Mouse (Mus musculus) midbrain, embryonic 14.5 days (tissue): ENCODE measurements around the gene Akt1s1. TPM values are rescaled to one million over a fixed set of nuclear protein-coding genes. Genes with fewer than 3 reads are reported as not detected.

Source experiments
- ATAC-seq: fragments of 200-750 bp; cut with Nextera tagmentation; 2 replicates; pipeline ENCODE4 v1.8.0; 2017; ENCODE audit warnings: moderate number of reproducible peaks, moderate library complexity; ENCODE audit not compliant: low FRiP score, low TSS enrichment
- DNase-seq: peaks from one replicate; pipeline ENCODE4 v3.0.0-alpha.2; 2015
- H3K27ac ChIP-seq: fragments of 300-500 bp; sonication (generic); replicated peaks from 2 replicates; pipeline ENCODE4 v1.5.1; 2014; ENCODE audit warnings: mild to moderate bottlenecking, low read depth, low read length, moderate library complexity
- H3K27me3 ChIP-seq: fragments of 300-500 bp; sonication (generic); 2 replicates; pipeline ENCODE4 v1.6.1; 2014; ENCODE audit warnings: low read length, control low read depth, mixed read lengths; ENCODE audit not compliant: control insufficient read depth, insufficient read depth
- H3K36me3 ChIP-seq: fragments of 300-500 bp; sonication (generic); 2 replicates; pipeline ENCODE4 v1.6.1; 2014; ENCODE audit warnings: low read length, control low read depth; ENCODE audit not compliant: control insufficient read depth, insufficient read depth
- H3K4me1 ChIP-seq: fragments of 300-500 bp; sonication (generic); 2 replicates; pipeline ENCODE4 v1.6.1; 2014; ENCODE audit warnings: mild to moderate bottlenecking, antibody characterized with exemption, low read length, control low read depth; ENCODE audit not compliant: control insufficient read depth, insufficient read depth
- H3K4me2 ChIP-seq: fragments of 300-500 bp; sonication (generic); 2 replicates; pipeline ENCODE4 v1.6.1; 2014; ENCODE audit warnings: mild to moderate bottlenecking, low read length, moderate library complexity
- H3K4me3 ChIP-seq: fragments of 300-500 bp; sonication (generic); replicated peaks from 2 replicates; pipeline ENCODE4 v1.5.1; 2014; ENCODE audit warnings: low read depth, low read length
- H3K9ac ChIP-seq: fragments of 300-500 bp; sonication (generic); replicated peaks from 2 replicates; pipeline ENCODE4 v1.6.1; 2014; ENCODE audit warnings: mild to moderate bottlenecking, low read length, moderate library complexity
- H3K9me3 ChIP-seq: fragments of 300-500 bp; sonication (generic); 2 replicates; pipeline ENCODE4 v1.6.1; 2016; ENCODE audit warnings: low read length, control low read depth, mixed read lengths; ENCODE audit not compliant: control insufficient read depth
- WGBS: fragments of 180-500 bp; shearing (Covaris S2); extraction: QIAGEN DNeasy Blood & Tissue Kit; methylation state at CpG from one replicate; pipeline ENCODE4 v1.1.7; 2014; 5-methylcytosine and 5-hydroxymethylcytosine counted together
- polyA plus RNA-seq: library from polyadenylated mRNA; unstranded; fragments of >200 nt; fragmentation: Nextera tagmentation; extraction: Ambion mirVana; gene quantifications from 2 replicates; pipeline ENCODE4 v1.2.1, GENCODE M21; 2014

The Akt1s1 gene
- polyA plus RNA-seq, 1 experiment from 2014 or later = 61.9 TPM

DNA sequence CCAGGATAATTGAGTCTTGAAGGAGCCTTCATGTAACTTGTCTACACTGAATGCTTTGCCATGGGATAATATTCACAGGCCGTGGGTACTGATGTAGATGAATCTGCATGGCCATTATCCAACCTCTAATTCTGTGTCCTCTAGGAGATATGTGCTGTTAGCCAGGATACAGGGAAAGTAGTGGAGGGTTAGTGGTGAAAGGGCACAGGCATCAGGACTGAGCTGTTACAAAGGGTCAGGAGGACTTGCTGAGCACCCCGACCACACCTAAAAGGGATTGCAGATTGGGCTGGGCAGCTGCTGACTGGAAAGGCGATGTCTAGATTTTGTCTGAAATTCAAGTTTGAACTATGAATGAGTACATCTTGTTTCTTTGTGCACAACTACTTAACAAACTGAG is 28.3 kb upstream of the Akt1s1 start:
- H3K4me3 ChIP-seq = no peak overlapping the region
- DNase-seq (no peak), ATAC-seq (no peak)
- no peak overlapping the region for H3K4me2 ChIP-seq
- H3K4me1 ChIP-seq = peaks cover 32% of the 10 kb centered on the region
- H3K9me3 ChIP-seq = no peaks in the 10 kb centered on the region
- no peak overlapping the region for H3K27ac ChIP-seq
- 80% methylated on average over 3 of the region's 3 CpGs for WGBS
- H3K27me3 ChIP-seq = no peaks in the 10 kb centered on the region
- H3K36me3 ChIP-seq = no peaks in the 10 kb centered on the region
- H3K9ac ChIP-seq = no peak overlapping the region

DNA sequence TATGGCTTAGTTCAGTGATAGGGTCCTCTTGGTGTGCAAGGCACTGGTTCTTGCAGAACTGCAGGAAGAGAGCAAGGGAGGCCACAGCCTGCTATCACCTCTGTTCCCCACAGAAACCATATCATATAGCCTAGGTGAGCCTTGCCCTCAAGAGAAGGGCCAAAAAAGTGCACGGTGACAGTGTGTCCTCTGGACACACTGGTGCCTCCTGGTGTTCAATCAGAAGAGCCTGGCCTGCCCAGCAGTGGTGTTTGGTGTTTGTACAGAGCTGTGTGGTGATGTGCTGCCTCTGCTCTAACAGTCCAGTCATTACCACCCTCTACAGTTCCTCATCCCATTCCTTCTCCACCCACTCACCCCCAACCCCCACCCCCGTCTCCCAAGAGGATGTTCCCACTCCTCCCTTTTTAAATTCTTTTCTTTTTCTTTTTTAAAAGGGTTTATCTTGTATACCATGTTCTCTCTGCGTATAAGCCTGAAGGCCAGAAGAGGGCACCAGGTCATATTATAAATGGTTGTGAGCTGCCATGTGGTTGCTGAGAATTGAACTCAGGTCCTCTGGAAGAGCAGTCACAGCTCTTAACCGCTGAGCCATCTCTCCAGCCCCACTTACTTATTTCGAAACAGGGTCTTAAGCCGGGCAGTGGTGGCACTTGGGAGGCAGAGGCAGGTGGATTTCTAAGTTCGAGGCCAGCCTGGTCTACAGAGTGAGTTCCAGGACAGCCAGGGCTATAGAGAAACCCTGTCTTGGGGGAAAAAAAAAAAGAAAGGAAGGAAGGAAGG is 26.9 kb upstream of the Akt1s1 start:
- Histone ChIP-seq H3K4me3 (no peak overlapping the region), H3K27ac (no peak overlapping the region), H3K9ac (no peak overlapping the region), H3K36me3 (no peaks in the 10 kb centered on the region), H3K4me2 (no peak overlapping the region), H3K27me3 (no peaks in the 10 kb centered on the region), H3K4me1 (peaks cover 31% of the 10 kb centered on the region), H3K9me3 (no peaks in the 10 kb centered on the region)
- no peak for DNase-seq
- ATAC-seq = no peak
- 87% methylated on average over 7 of the region's 7 CpGs for WGBS

DNA sequence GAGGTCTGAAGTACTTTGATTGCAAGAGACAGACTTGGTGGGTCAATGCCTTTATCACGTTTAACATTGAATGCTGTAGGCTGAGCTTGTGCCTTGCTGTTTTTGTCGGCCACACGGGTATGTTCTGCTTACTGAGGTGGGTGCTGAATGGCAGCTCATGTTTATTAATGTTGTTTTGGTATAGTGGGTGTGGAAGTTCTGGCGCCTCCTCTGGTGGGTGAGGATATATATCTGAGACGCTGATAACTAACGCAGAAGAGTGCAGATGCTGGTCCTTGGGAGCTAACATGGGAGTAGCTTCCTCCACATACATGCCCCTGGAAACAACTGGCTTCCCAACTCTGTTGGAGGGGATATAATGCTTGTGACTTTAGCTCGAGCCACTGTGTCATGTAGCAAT is 25.4 kb upstream of the Akt1s1 start:
- 35% methylated on average over 7 of the region's 7 CpGs for WGBS
- H3K4me1 ChIP-seq = peaks cover 16% of the 10 kb centered on the region
- no peak for DNase-seq

DNA sequence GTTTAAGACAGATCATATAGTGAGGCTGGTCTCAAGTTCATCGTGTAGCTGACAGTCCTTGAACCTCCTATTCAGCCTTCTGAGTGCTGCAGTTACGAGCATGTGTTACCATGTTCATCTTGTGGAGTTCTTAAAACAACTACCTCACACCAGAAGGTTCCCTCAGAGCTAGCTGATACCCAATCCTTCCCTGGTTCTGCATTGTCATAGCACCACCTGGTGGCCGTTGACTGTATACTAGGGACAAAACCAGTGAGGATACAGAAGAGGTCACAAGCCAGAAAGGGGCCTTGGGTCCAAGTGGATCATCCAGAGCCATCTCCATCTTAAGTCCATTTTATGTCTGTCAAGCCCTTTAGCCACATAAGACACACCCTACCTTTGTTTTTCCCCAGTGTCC is 23.9 kb upstream of the Akt1s1 start:
- Histone ChIP-seq H3K36me3 (peaks cover 19% of the 10 kb centered on the region), H3K27ac (no peak overlapping the region), H3K4me3 (no peak overlapping the region), H3K4me2 (no peak overlapping the region), H3K4me1 (0 out of 2 replicates have a peak, but pooled peaks cover 4% of the 10 kb centered on the region), H3K9ac (no peak overlapping the region; the same call in 1 of the 2 replicates), H3K9me3 (no peaks in the 10 kb centered on the region), H3K27me3 (no peaks in the 10 kb centered on the region)
- WGBS = 31% methylated on average over 3 of the region's 3 CpGs
- no peak for ATAC-seq
- peak; percentile 91 for DNase-seq

More for the DNA sequence above, 25.4 kb upstream of the Akt1s1 start:
- no peak overlapping the region for H3K4me3 ChIP-seq
- no peak for ATAC-seq
- H3K9me3 ChIP-seq = no peaks in the 10 kb centered on the region
- no peaks in the 10 kb centered on the region for H3K27me3 ChIP-seq
- no peak overlapping the region for H3K4me2 ChIP-seq
- H3K36me3 ChIP-seq = peaks cover 5% of the 10 kb centered on the region
- no peak overlapping the region for H3K27ac ChIP-seq
- H3K9ac ChIP-seq = no peak overlapping the region

DNA sequence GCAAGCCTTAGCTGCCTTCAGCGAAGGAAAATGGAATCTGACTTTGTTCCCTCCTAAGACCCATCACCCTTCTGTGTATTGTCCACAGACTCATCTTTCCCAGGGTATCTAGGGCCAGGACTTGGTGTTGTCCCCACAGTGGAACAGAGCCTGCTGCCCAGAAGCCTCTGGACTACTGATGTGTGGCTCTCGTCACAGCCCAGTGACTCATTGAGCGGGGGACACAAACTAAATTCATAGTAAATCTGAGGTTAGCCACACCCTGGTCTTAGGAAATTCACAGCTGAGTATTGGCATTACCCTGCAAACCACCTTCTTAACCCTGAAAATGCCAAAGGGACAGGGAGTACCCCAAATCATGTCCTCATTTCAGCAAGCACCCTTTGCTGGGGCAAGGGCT is 22.0 kb upstream of the Akt1s1 start:
- H3K9me3 ChIP-seq = no peaks in the 10 kb centered on the region
- no peak overlapping the region for H3K27ac ChIP-seq
- no peak for DNase-seq
- H3K4me1 ChIP-seq = no peaks in the 10 kb centered on the region
- H3K9ac ChIP-seq = no peak overlapping the region
- H3K4me3 ChIP-seq = no peak overlapping the region
- no peak for ATAC-seq
- WGBS = 85% methylated on average over 3 of the region's 3 CpGs
- no peak overlapping the region for H3K4me2 ChIP-seq
- no peaks in the 10 kb centered on the region for H3K27me3 ChIP-seq
- H3K36me3 ChIP-seq = peaks cover 38% of the 10 kb centered on the region

DNA sequence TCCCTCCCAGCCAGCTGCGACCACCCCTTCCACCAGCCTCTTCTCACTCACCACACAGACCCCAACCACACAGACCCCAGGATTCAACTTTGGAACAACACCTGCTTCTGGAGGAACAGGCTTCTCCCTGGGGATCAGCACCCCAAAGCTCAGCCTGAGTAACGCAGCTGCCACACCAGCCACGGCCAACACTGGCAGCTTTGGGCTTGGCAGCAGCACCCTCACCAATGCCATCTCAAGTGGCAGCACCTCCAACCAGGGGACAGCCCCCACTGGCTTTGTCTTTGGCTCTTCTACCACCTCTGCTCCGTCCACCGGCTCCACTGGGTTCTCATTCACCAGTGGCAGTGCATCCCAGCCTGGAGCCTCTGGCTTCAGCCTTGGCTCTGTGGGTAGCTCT is 20.1 kb upstream of the Akt1s1 start:
- Histone ChIP-seq H3K27ac (no peak overlapping the region), H3K4me2 (no peak overlapping the region), H3K4me3 (no peak overlapping the region), H3K4me1 (no peaks in the 10 kb centered on the region), H3K36me3 (peaks cover 46% of the 10 kb centered on the region), H3K9me3 (no peaks in the 10 kb centered on the region), H3K9ac (no peak overlapping the region), H3K27me3 (no peaks in the 10 kb centered on the region)
- no peak for ATAC-seq
- no peak for DNase-seq
- 96% methylated on average over 5 of the region's 5 CpGs for WGBS

DNA sequence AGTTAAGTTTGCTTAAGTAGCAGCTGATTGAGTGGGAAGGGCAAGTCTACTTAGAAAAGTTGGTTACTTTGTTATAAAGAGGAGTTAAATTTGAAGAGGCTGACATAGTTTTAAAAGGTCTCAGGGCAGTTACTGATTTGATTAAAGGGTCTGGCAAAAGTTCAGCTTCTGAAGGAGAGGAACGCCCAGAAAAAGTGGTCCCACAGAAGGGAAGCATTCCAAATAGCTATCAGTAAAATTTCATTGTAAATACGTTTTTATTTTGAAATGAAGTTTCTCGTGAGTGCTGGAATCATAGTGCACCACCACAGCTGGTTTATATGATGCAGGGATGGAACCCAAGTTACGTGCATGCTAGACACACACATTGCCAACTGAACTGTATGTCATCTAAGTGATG is 16.0 kb upstream of the Akt1s1 start:
- Histone ChIP-seq H3K27ac (no peak overlapping the region), H3K4me1 (no peaks in the 10 kb centered on the region), H3K36me3 (peaks cover 46% of the 10 kb centered on the region), H3K9me3 (no peaks in the 10 kb centered on the region), H3K9ac (no peak overlapping the region), H3K4me2 (no peak overlapping the region), H3K27me3 (no peaks in the 10 kb centered on the region), H3K4me3 (no peak overlapping the region)
- ATAC-seq = no peak
- DNase-seq = no peak
- WGBS = 81% methylated on average over 4 of the region's 4 CpGs

DNA sequence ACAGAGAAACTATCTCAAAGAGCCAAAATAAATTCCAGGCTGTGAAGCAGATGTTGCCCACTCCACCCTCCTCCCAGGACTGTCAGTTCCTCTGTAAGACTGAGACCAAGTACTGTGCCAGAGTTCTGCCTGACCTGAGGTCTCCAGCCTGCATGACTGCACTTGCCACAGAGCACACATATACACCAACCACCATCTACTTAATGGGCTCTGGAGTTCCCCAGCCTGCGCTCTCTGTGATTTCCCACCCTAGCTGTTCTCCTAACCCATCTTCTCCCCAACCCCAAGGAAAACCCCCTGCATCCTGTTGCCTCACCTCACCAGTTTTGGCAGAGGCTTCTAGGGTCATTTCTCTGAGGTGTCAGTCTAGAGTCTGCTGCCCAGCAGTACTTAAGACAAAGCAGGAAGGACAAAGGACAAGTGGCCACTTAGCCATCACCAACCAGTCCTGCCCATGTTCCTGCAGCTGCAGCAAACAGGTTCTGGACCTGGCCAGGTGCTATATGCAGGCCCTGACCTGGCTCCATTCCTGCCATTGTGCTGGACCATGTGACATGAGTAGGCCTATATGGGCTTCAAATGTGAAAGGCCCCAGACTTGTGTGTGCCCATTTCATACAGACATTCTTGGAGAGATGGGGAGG is 13.3 kb upstream of the Akt1s1 start:
- ATAC-seq = no peak
- 81% methylated on average over 1 of the region's 1 CpGs for WGBS

DNA sequence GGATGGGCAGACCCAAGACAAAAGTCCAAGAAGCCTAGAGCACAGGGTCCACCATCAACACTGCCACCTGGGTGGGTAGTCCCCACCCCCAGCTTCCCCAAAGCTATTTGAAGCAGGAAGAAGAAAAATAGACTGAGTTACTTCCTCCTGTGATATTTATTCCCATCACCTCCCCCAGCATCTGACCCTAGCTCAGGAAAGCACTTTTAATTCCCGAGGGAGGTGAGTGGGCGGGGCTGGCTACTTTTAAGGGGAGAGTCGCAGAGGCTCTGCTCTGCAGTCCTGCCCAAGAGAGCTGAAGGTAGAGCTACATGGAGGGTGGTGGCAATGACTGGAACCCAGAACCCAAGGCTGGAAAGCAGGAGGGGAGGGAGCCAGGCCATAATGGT is 12.8 kb upstream of the Akt1s1 start:
- Histone ChIP-seq H3K27ac (no peak overlapping the region), H3K36me3 (peaks cover 22% of the 10 kb centered on the region), H3K9me3 (no peaks in the 10 kb centered on the region), H3K4me2 (no peak overlapping the region), H3K9ac (no peak overlapping the region), H3K4me3 (no peak overlapping the region), H3K4me1 (peaks cover 6% of the 10 kb centered on the region; the same call in 1 of the 2 replicates), H3K27me3 (peaks cover 15% of the 10 kb centered on the region)
- DNase-seq (no peak), ATAC-seq (no peak)
- WGBS = 57% methylated on average over 3 of the region's 3 CpGs

More for the DNA sequence above, 13.3 kb upstream of the Akt1s1 start:
- H3K36me3 ChIP-seq = peaks cover 23% of the 10 kb centered on the region
- no peak overlapping the region for H3K4me2 ChIP-seq
- H3K9me3 ChIP-seq = no peaks in the 10 kb centered on the region
- no peak overlapping the region for H3K27ac ChIP-seq
- peaks cover 6% of the 10 kb centered on the region; the same call in 1 of the 2 replicates for H3K4me1 ChIP-seq
- no peak overlapping the region for H3K4me3 ChIP-seq
- peaks cover 10% of the 10 kb centered on the region for H3K27me3 ChIP-seq
- no peak for DNase-seq
- no peak overlapping the region for H3K9ac ChIP-seq
